ENCODE assay signal across 10 mouse cellular contexts in genomic region chr16:49503897-49504413, GRCm38 (mm10).
A peak's percentile ranks its signal among the peaks of the same experiment; 100 is the strongest.
DNase-seq lines count a peak whose midpoint lies in the region; ATAC-seq and TF ChIP-seq lines count a peak whose summit lies in the region.
"Had no signal": no experiment of that assay in that cellular context is flagged by ENCODE, and none has a peak within 500 bp of the region (broad histone marks: within the 10 kb centered on the region; RNA-seq: fewer than 3 reads in every experiment).

No protein-coding gene starts in this region.

- no peak for TF ChIP-seq EP300 in heart, postnatal 0 days (IDR thresholded peaks at IDR 0.05; ENCODE audit: low read depth)

- H3K4me1 ChIP-seq in liver, embryonic 16.5 days (ENCODE audit: control insufficient read depth, low read depth, low read length): no peaks in the 10 kb centered on the region
- no peaks in the 10 kb centered on the region for H3K4me1 ChIP-seq in liver, embryonic 11.5 days (replicated peaks; ENCODE audit: control insufficient read depth, insufficient read depth, low read length)
- no peaks in the 10 kb centered on the region; the same call in 1 of the 2 replicates for H3K4me1 ChIP-seq in heart, postnatal 0 days (ENCODE audit: control insufficient read depth, insufficient read depth)
- H3K4me1 ChIP-seq in lung, embryonic 16.5 days (replicated peaks; ENCODE audit: control insufficient read depth, insufficient read depth, low read length): no peaks in the 10 kb centered on the region
- no peaks in the 10 kb centered on the region for H3K4me1 ChIP-seq in hindbrain, postnatal 0 days (ENCODE audit: insufficient read depth, low read length)
- H3K4me1 ChIP-seq: embryonic facial prominence, embryonic 12.5 days; limb, embryonic 13.5 days had no signal

- no peaks in the 10 kb centered on the region for H3K27me3 ChIP-seq in liver, embryonic 16.5 days (ENCODE audit: control insufficient read depth, insufficient read depth, low read depth, low read length)
- no peaks in the 10 kb centered on the region for H3K27me3 ChIP-seq in liver, embryonic 11.5 days (replicated peaks; ENCODE audit: control insufficient read depth, insufficient read depth, low read length)
- H3K27me3 ChIP-seq in heart, postnatal 0 days (ENCODE audit: control insufficient read depth, insufficient read depth, low read length): no peaks in the 10 kb centered on the region
- H3K27me3 ChIP-seq in lung, embryonic 16.5 days (ENCODE audit: control insufficient read depth, insufficient read depth, low read depth, low read length): no peaks in the 10 kb centered on the region
- no peaks in the 10 kb centered on the region for H3K27me3 ChIP-seq in hindbrain, postnatal 0 days (ENCODE audit: insufficient read depth, low read length)
- H3K27me3 ChIP-seq: embryonic facial prominence, embryonic 12.5 days; limb, embryonic 13.5 days had no signal

- H3K4me3 ChIP-seq in liver, embryonic 16.5 days (ENCODE audit: low read depth, low read length): no peak overlapping the region
- no peak overlapping the region for H3K4me3 ChIP-seq in liver, embryonic 11.5 days (ENCODE audit: low read depth, low read length)
- H3K4me3 ChIP-seq in heart, postnatal 0 days (ENCODE audit: low read depth, low read length): peak overlapping the region; percentile 7; the same call in 1 of the 2 replicates
- no peak overlapping the region for H3K4me3 ChIP-seq in lung, embryonic 16.5 days (ENCODE audit: low read length)
- no peak overlapping the region for H3K4me3 ChIP-seq in hindbrain, postnatal 0 days (ENCODE audit: low read length)
- H3K4me3 ChIP-seq: embryonic facial prominence, embryonic 12.5 days; limb, embryonic 13.5 days had no signal

- H3K4me2 ChIP-seq in liver, embryonic 16.5 days (ENCODE audit: low read depth, low read length): peak overlapping the region; percentile 11; the same call in 1 of the 2 replicates
- no peak overlapping the region for H3K4me2 ChIP-seq in liver, embryonic 11.5 days
- peak overlapping the region; percentile 44 for H3K4me2 ChIP-seq in heart, postnatal 0 days (ENCODE audit: low read depth, low read length)
- H3K4me2 ChIP-seq in lung, embryonic 16.5 days (ENCODE audit: low read depth, low read length): peak overlapping the region; percentile 15
- no peak overlapping the region for H3K4me2 ChIP-seq in hindbrain, postnatal 0 days (ENCODE audit: low read depth, low read length)
- H3K4me2 ChIP-seq: embryonic facial prominence, embryonic 12.5 days; limb, embryonic 13.5 days had no signal

- H3K27ac ChIP-seq in liver, embryonic 16.5 days (ENCODE audit: low read length): no peak overlapping the region
- H3K27ac ChIP-seq in liver, embryonic 11.5 days (ENCODE audit: low read depth, low read length): no peak overlapping the region
- no peak overlapping the region for H3K27ac ChIP-seq in heart, postnatal 0 days (ENCODE audit: low read depth)
- H3K27ac ChIP-seq in lung, embryonic 16.5 days (ENCODE audit: low read length): no peak overlapping the region
- no peak overlapping the region for H3K27ac ChIP-seq in hindbrain, postnatal 0 days
- H3K27ac ChIP-seq: embryonic facial prominence, embryonic 12.5 days; limb, embryonic 13.5 days had no signal

- TF ChIP-seq CTCF in heart, postnatal 0 days (IDR thresholded peaks at IDR 0.05; ENCODE audit: low read depth): no peak
- no peak for TF ChIP-seq CTCF in hindbrain, postnatal 0 days (IDR thresholded peaks at IDR 0.05; ENCODE audit: low read depth)

- no peaks in the 10 kb centered on the region for H3K36me3 ChIP-seq in liver, embryonic 16.5 days (ENCODE audit: control insufficient read depth, insufficient read depth)
- H3K36me3 ChIP-seq in liver, embryonic 11.5 days (ENCODE audit: control insufficient read depth, insufficient read depth, low read length): no peaks in the 10 kb centered on the region
- H3K36me3 ChIP-seq in heart, postnatal 0 days (replicated peaks; ENCODE audit: control insufficient read depth, insufficient read depth, low read length): no peaks in the 10 kb centered on the region
- no peaks in the 10 kb centered on the region for H3K36me3 ChIP-seq in lung, embryonic 16.5 days (ENCODE audit: control insufficient read depth, insufficient read depth, low read length)
- H3K36me3 ChIP-seq in hindbrain, postnatal 0 days (ENCODE audit: insufficient read depth, low read length): no peaks in the 10 kb centered on the region
- H3K36me3 ChIP-seq: embryonic facial prominence, embryonic 12.5 days; limb, embryonic 13.5 days had no signal

- WGBS in liver, embryonic 16.5 days (ENCODE audit: insufficient replicate concordance): 40% methylated on average over 14 of the region's 14 CpGs
- 64% methylated on average over 14 of the region's 14 CpGs for WGBS in liver, embryonic 11.5 days
- 44% methylated on average over 14 of the region's 14 CpGs for WGBS in heart, postnatal 0 days
- WGBS in lung, embryonic 16.5 days: 65% methylated on average over 14 of the region's 14 CpGs
- WGBS in hindbrain, postnatal 0 days: 78% methylated on average over 14 of the region's 14 CpGs

- H3K9me3 ChIP-seq in liver, embryonic 16.5 days (replicated peaks; ENCODE audit: control insufficient read depth, low read length): no peaks in the 10 kb centered on the region
- no peaks in the 10 kb centered on the region for H3K9me3 ChIP-seq in liver, embryonic 11.5 days (ENCODE audit: control insufficient read depth, low read length)
- H3K9me3 ChIP-seq in heart, postnatal 0 days (replicated peaks; ENCODE audit: control insufficient read depth, low read length): no peaks in the 10 kb centered on the region
- H3K9me3 ChIP-seq in lung, embryonic 16.5 days (ENCODE audit: control insufficient read depth, low read length): no peaks in the 10 kb centered on the region
- no peaks in the 10 kb centered on the region for H3K9me3 ChIP-seq in hindbrain, postnatal 0 days (ENCODE audit: low read length)
- H3K9me3 ChIP-seq: embryonic facial prominence, embryonic 12.5 days; limb, embryonic 13.5 days had no signal

- DNase-seq in liver, embryonic 11.5 days (ENCODE audit: low spot score): no peak
- DNase-seq in adrenal gland, postnatal 25 days: peak; percentile 9
- DNase-seq in heart, postnatal 0 days (ENCODE audit: low spot score): no peak
- peak; percentile 4 for DNase-seq in thymus, postnatal 25 days
- no peak for DNase-seq in hindbrain, postnatal 0 days (ENCODE audit: low spot score)
- DNase-seq in gastrocnemius, postnatal 10 days: no peak

- H3K9ac ChIP-seq in liver, embryonic 16.5 days (ENCODE audit: low read depth, low read length): no peak overlapping the region
- no peak overlapping the region for H3K9ac ChIP-seq in liver, embryonic 11.5 days (ENCODE audit: low read depth, low read length)
- H3K9ac ChIP-seq in heart, postnatal 0 days (replicated peaks; ENCODE audit: low read depth, low read length): no peak overlapping the region
- H3K9ac ChIP-seq in lung, embryonic 16.5 days (ENCODE audit: low read length): no peak overlapping the region
- no peak overlapping the region for H3K9ac ChIP-seq in hindbrain, postnatal 0 days (replicated peaks; ENCODE audit: low read length)
- H3K9ac ChIP-seq: embryonic facial prominence, embryonic 12.5 days; limb, embryonic 13.5 days had no signal

- ATAC-seq in liver, embryonic 16.5 days (ENCODE audit: low read depth): no peak
- no peak for ATAC-seq in liver, embryonic 11.5 days (replicated peaks; ENCODE audit: low FRiP score)
- no peak for ATAC-seq in heart, postnatal 0 days (ENCODE audit: insufficient read depth, low read depth)
- peak; percentile 28; the same call in 1 of the 2 replicates for ATAC-seq in lung, embryonic 16.5 days (ENCODE audit: low read depth)
- ATAC-seq in hindbrain, postnatal 0 days: no peak

Comparison
In these comparisons a context has a peak if more than half of its experiments do, and no peak if none do; other contexts are left out.
1. H3K4me2 ChIP-seq: peak in liver, embryonic 16.5 days (single experiment), heart, postnatal 0 days (single experiment) and lung, embryonic 16.5 days (single experiment); none in liver, embryonic 11.5 days (single experiment) and hindbrain, postnatal 0 days (single experiment).
2. DNase-seq: peak in adrenal gland, postnatal 25 days (single experiment) and thymus, postnatal 25 days (single experiment); none in liver, embryonic 11.5 days (single experiment), heart, postnatal 0 days (single experiment), hindbrain, postnatal 0 days (single experiment) and gastrocnemius, postnatal 10 days (single experiment).